Mouse (Mus musculus) embryonic facial prominence, embryonic 15.5 days (tissue): ENCODE results near the gene Hdgf. TPM values are rescaled to one million over a fixed set of nuclear protein-coding genes. Genes with fewer than 3 reads are reported as not detected.

Experiments used
- ATAC-seq: fragments of 200-750 bp; cut with Nextera tagmentation; 2 replicates; pipeline ENCODE4 v1.8.0; 2017; ENCODE audit warnings: low read depth, moderate TSS enrichment; ENCODE audit not compliant: insufficient number of reproducible peaks, low FRiP score, low TSS enrichment
- H3K27ac ChIP-seq: fragments of 300-500 bp; sonication (generic); replicated peaks from 2 replicates; pipeline ENCODE4 v1.5.1; 2015; ENCODE audit warnings: mild to moderate bottlenecking, inconsistent platforms
- H3K27me3 ChIP-seq: fragments of 300-500 bp; sonication (generic); 2 replicates; pipeline ENCODE4 v1.6.1; 2015; ENCODE audit warnings: inconsistent platforms
- H3K36me3 ChIP-seq: fragments of 300-500 bp; sonication (generic); 2 replicates; pipeline ENCODE4 v1.6.1; 2015; ENCODE audit warnings: mild to moderate bottlenecking, inconsistent platforms
- H3K4me1 ChIP-seq: fragments of 300-500 bp; sonication (generic); 2 replicates; pipeline ENCODE4 v1.6.1; 2015; ENCODE audit warnings: inconsistent platforms
- H3K4me2 ChIP-seq: fragments of 300-500 bp; sonication (generic); replicated peaks from 2 replicates; pipeline ENCODE4 v1.6.1; 2015; ENCODE audit warnings: mild to moderate bottlenecking, inconsistent platforms
- H3K4me3 ChIP-seq: fragments of 300-500 bp; sonication (generic); replicated peaks from 2 replicates; pipeline ENCODE4 v1.5.1; 2015; ENCODE audit warnings: mild to moderate bottlenecking, inconsistent platforms
- H3K9ac ChIP-seq: fragments of 300-500 bp; sonication (generic); 2 replicates; pipeline ENCODE4 v1.6.1; 2015; ENCODE audit warnings: inconsistent platforms
- H3K9me3 ChIP-seq: fragments of 300-500 bp; sonication (generic); replicated peaks from 2 replicates; pipeline ENCODE4 v1.6.1; 2016; ENCODE audit warnings: inconsistent platforms
- WGBS: fragments of 180-500 bp; shearing (Covaris S2); methylation state at CpG from one replicate; pipeline ENCODE4 v1.1.7; 2015; 5-methylcytosine and 5-hydroxymethylcytosine counted together
- polyA plus RNA-seq: library from polyadenylated mRNA; unstranded; fragments of >200 nt; fragmentation: Nextera tagmentation; extraction: Ambion mirVana; gene quantifications from 2 replicates; pipeline ENCODE4 v1.2.1, GENCODE M21; 2015

Hdgf gene
- polyA plus RNA-seq, 1 experiment from 2014 or later: 240 TPM

- peaks cover 20% of the 10 kb centered on the region for H3K36me3 ChIP-seq
- H3K4me2 ChIP-seq: peak overlapping the region; percentile 51
- no peaks in the 10 kb centered on the region for H3K9me3 ChIP-seq
- no peak overlapping the region for H3K9ac ChIP-seq
- H3K4me1 ChIP-seq: peaks cover 44% of the 10 kb centered on the region
- H3K27me3 ChIP-seq: no peaks in the 10 kb centered on the region
- 14% methylated on average over 4 of the region's 4 CpGs for WGBS
- peak overlapping the region; percentile 32 for H3K4me3 ChIP-seq
- H3K27ac ChIP-seq: peak overlapping the region; percentile 98
- no peak for ATAC-seq
Observed at GRCm38 (mm10) chr3:87909874-87910273, 3.8 kb downstream of the Hdgf start.

- Histone ChIP-seq H3K27ac (peak overlapping the region; percentile 98), H3K36me3 (peaks cover 25% of the 10 kb centered on the region), H3K9me3 (no peaks in the 10 kb centered on the region), H3K4me3 (peak overlapping the region; percentile 32), H3K27me3 (no peaks in the 10 kb centered on the region), H3K9ac (no peak overlapping the region), H3K4me2 (peak overlapping the region; percentile 51), H3K4me1 (peaks cover 43% of the 10 kb centered on the region)
- 11% methylated on average over 12 of the region's 12 CpGs for WGBS
- peak; percentile 2; the same call in 1 of the 2 replicates for ATAC-seq
Observed at GRCm38 (mm10) chr3:87910573-87911141, 4.5 kb downstream of the Hdgf start.

- Histone ChIP-seq H3K4me3 (no peak overlapping the region), H3K9ac (no peak overlapping the region), H3K4me2 (no peak overlapping the region), H3K9me3 (no peaks in the 10 kb centered on the region), H3K27me3 (no peaks in the 10 kb centered on the region), H3K36me3 (peaks cover 40% of the 10 kb centered on the region), H3K4me1 (peaks cover 33% of the 10 kb centered on the region), H3K27ac (no peak overlapping the region)
- no peak for ATAC-seq
- WGBS: 83% methylated on average over 7 of the region's 7 CpGs
Observed at GRCm38 (mm10) chr3:87913491-87913890, 7.4 kb downstream of the Hdgf start.

DNA sequence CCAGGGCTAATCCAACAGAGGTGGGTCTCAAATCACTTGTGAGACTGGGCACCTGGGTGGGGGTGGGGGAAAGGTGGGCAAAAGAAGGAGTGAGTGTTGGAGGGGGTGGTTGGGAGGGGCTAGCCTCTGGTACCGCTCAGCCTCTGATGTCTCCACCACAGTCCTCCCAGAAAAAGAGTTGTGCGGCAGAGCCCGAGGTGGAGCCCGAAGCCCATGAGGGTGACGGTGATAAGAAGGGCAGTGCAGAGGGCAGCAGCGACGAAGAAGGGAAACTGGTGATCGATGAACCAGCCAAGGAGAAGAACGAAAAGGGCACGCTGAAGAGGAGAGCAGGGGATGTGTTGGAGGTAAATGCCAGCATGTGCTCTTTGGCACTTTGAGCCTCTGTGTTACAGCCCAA, 7.8 kb downstream of the Hdgf start:
- 95% methylated on average over 10 of the region's 10 CpGs for WGBS
- H3K4me2 ChIP-seq: no peak overlapping the region
- ATAC-seq: no peak

GRCm38 (mm10) chr3:87916990-87917389, 10.9 kb downstream of the Hdgf start:
- peaks cover 3% of the 10 kb centered on the region; the same call in 1 of the 2 replicates for H3K4me1 ChIP-seq
- no peak overlapping the region for H3K4me2 ChIP-seq
- no peaks in the 10 kb centered on the region for H3K9me3 ChIP-seq
- H3K27ac ChIP-seq: no peak overlapping the region
- no peak overlapping the region for H3K4me3 ChIP-seq
- H3K36me3 ChIP-seq: peaks cover 40% of the 10 kb centered on the region
- H3K9ac ChIP-seq: no peak overlapping the region
- no peaks in the 10 kb centered on the region for H3K27me3 ChIP-seq
- WGBS: 87% methylated on average over 1 of the region's 1 CpGs
- no peak for ATAC-seq

More for the DNA sequence above, 7.8 kb downstream of the Hdgf start:
- Histone ChIP-seq H3K9ac (no peak overlapping the region), H3K9me3 (no peaks in the 10 kb centered on the region), H3K27me3 (no peaks in the 10 kb centered on the region), H3K4me1 (peaks cover 30% of the 10 kb centered on the region), H3K36me3 (peaks cover 40% of the 10 kb centered on the region), H3K27ac (no peak overlapping the region), H3K4me3 (no peak overlapping the region)

GRCm38 (mm10) chr3:87918551-87918950, 12.4 kb downstream of the Hdgf start:
- 88% methylated on average over 1 of the region's 1 CpGs for WGBS
- Histone ChIP-seq H3K27ac (no peak overlapping the region), H3K9ac (no peak overlapping the region), H3K27me3 (no peaks in the 10 kb centered on the region), H3K9me3 (no peaks in the 10 kb centered on the region), H3K4me3 (no peak overlapping the region), H3K4me1 (0 out of 2 replicates have a peak, but pooled peaks cover 3% of the 10 kb centered on the region), H3K36me3 (peaks cover 49% of the 10 kb centered on the region), H3K4me2 (no peak overlapping the region)
- no peak for ATAC-seq

GRCm38 (mm10) chr3:87919336-87920108, 13.4 kb downstream of the Hdgf start, which contains the start of gene Mrpl24:
Mrpl24 (plus strand) TSS chr3:87919506.
- Histone ChIP-seq H3K9ac (peak within 1 kb of the TSS; percentile 51), H3K4me2 (peak within 1 kb of the TSS; percentile 72), H3K27me3 (no peaks in the 10 kb centered on the region), H3K9me3 (no peaks in the 10 kb centered on the region), H3K36me3 (peaks cover 49% of the 10 kb centered on the region), H3K4me3 (peak within 1 kb of the TSS; percentile 62), H3K4me1 (0 out of 2 replicates have a peak, but pooled peaks cover 3% of the 10 kb centered on the region), H3K27ac (peak within 1 kb of the TSS; percentile 84)
- peak; percentile 83 for ATAC-seq
- under 1% methylated on average over 30 of the region's 30 CpGs for WGBS

- Histone ChIP-seq H3K4me3 (peak overlapping the region; percentile 62), H3K4me1 (0 out of 2 replicates have a peak, but pooled peaks cover 3% of the 10 kb centered on the region), H3K4me2 (peak overlapping the region; percentile 72), H3K27me3 (no peaks in the 10 kb centered on the region), H3K9ac (peak overlapping the region; percentile 51), H3K36me3 (peaks cover 49% of the 10 kb centered on the region), H3K9me3 (no peaks in the 10 kb centered on the region), H3K27ac (no peak overlapping the region)
- no peak for ATAC-seq
- 66% methylated on average over 9 of the region's 9 CpGs for WGBS
Observed at GRCm38 (mm10) chr3:87920270-87920943, 14.3 kb downstream of the Hdgf start.

GRCm38 (mm10) chr3:87924996-87925395, 18.9 kb downstream of the Hdgf start:
- Histone ChIP-seq H3K4me2 (no peak overlapping the region), H3K4me3 (no peak overlapping the region), H3K9ac (no peak overlapping the region), H3K4me1 (peaks cover 7% of the 10 kb centered on the region), H3K9me3 (no peaks in the 10 kb centered on the region), H3K27me3 (no peaks in the 10 kb centered on the region), H3K27ac (no peak overlapping the region), H3K36me3 (peaks cover 60% of the 10 kb centered on the region)
- ATAC-seq: no peak
- 85% methylated on average over 7 of the region's 7 CpGs for WGBS

DNA sequence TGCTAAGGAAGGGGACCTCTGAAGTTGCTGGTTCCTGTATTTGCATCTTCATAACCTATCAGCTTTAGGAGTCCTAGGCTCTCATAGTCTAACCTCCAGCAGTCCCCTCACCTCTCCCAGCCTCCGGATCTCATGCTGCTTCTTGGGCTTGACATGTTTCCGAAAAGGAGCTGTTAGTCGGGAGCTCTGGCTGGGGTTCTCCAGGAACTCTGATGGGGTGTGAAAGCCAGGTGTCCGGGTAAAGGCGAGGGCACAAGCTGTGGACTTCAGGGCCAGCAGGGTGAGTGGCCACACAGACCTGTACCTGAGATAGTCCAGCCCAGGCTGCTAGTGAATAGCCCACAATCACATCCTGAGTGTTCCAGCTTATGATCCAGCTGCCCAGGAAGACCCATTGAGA, 21.3 kb downstream of the Hdgf start:
- 90% methylated on average over 5 of the region's 5 CpGs for WGBS
- no peaks in the 10 kb centered on the region for H3K9me3 ChIP-seq
- H3K4me3 ChIP-seq: no peak overlapping the region
- peaks cover 68% of the 10 kb centered on the region for H3K36me3 ChIP-seq
- no peak overlapping the region for H3K9ac ChIP-seq
- H3K4me1 ChIP-seq: peaks cover 24% of the 10 kb centered on the region
- H3K4me2 ChIP-seq: no peak overlapping the region
- ATAC-seq: no peak
- no peaks in the 10 kb centered on the region for H3K27me3 ChIP-seq
- no peak overlapping the region for H3K27ac ChIP-seq
